ENCODE assay signal across 8 mouse cellular contexts in genomic region chr16:85172571-85173372, GRCm38 (mm10). TPM values are rescaled to one million over a fixed set of nuclear protein-coding genes. Genes with fewer than 3 reads are reported as not detected.
DNase-seq lines count a peak whose midpoint lies in the region; ATAC-seq and TF ChIP-seq lines count a peak whose summit lies in the region.

No protein-coding gene starts in this region.

- WGBS in forebrain, embryonic 16.5 days = under 1% methylated on average over 67 of the region's 68 CpGs
- under 1% methylated on average over 68 of the region's 68 CpGs for WGBS in lung, embryonic 16.5 days

- H3K4me2 ChIP-seq in forebrain, embryonic 16.5 days (ENCODE audit: low read length) = peak overlapping the region; percentile 78
- H3K4me2 ChIP-seq in lung, embryonic 16.5 days (ENCODE audit: low read depth, low read length) = peak overlapping the region; percentile 73

- DNase-seq in G1E (ENCODE audit: low spot score) = no peak
- peak; percentile 68 for DNase-seq in cerebellum, adult 11 months
- peak; percentile 64 to 74 for DNase-seq in heart, postnatal 36 days
- peak; percentile 39 to 45 for DNase-seq in layer of hippocampus, adult 8-10 months (ENCODE audit: low spot score in 2 of 2)
- DNase-seq in ovary, adult 18-20 months (ENCODE audit: low spot score) = peak; percentile 42
- DNase-seq in urinary bladder, adult 2 months (ENCODE audit: low spot score) = peak; percentile 60

- H3K4me1 ChIP-seq in G1E (ENCODE audit: insufficient read depth, low read depth, low read length) = no peaks in the 10 kb centered on the region
- peaks cover 28% of the 10 kb centered on the region for H3K4me1 ChIP-seq in forebrain, embryonic 16.5 days (replicated peaks; ENCODE audit: control insufficient read depth, insufficient read depth, low read length)
- H3K4me1 ChIP-seq in lung, embryonic 16.5 days (replicated peaks; ENCODE audit: control insufficient read depth, insufficient read depth, low read length) = peaks cover 38% of the 10 kb centered on the region

- H3K4me3 ChIP-seq in G1E (ENCODE audit: low read depth, low read length) = peak overlapping the region; percentile 42; the same call in 1 of the 2 replicates
- H3K4me3 ChIP-seq in forebrain, embryonic 16.5 days (replicated peaks; ENCODE audit: low read length) = peak overlapping the region; percentile 99
- peak overlapping the region; percentile 97 for H3K4me3 ChIP-seq in lung, embryonic 16.5 days (ENCODE audit: low read length)

- H3K9me3 ChIP-seq in G1E (replicated peaks) = peaks cover 63% of the 10 kb centered on the region
- no peaks in the 10 kb centered on the region for H3K9me3 ChIP-seq in forebrain, embryonic 16.5 days (ENCODE audit: control insufficient read depth, low read length)
- H3K9me3 ChIP-seq in lung, embryonic 16.5 days (ENCODE audit: control insufficient read depth, low read length) = no peaks in the 10 kb centered on the region

- no peaks in the 10 kb centered on the region for H3K27me3 ChIP-seq in G1E (ENCODE audit: insufficient read depth, low read length)
- no peaks in the 10 kb centered on the region for H3K27me3 ChIP-seq in forebrain, embryonic 16.5 days (replicated peaks; ENCODE audit: control insufficient read depth, insufficient read depth, low read length)
- no peaks in the 10 kb centered on the region for H3K27me3 ChIP-seq in lung, embryonic 16.5 days (ENCODE audit: control insufficient read depth, insufficient read depth, low read depth, low read length)

- no peak for ATAC-seq in G1E (ENCODE audit: extremely low read depth, insufficient number of reproducible peaks, low FRiP score, poor library complexity, severe bottlenecking)
- peak; percentile 68 for ATAC-seq in forebrain, embryonic 16.5 days
- peak; percentile 55 for ATAC-seq in lung, embryonic 16.5 days (ENCODE audit: low read depth)

- no peak for TF ChIP-seq CTCF in G1E (IDR thresholded peaks at IDR 0.05; ENCODE audit: low read depth, low read length)

- peak overlapping the region; percentile 95 for H3K27ac ChIP-seq in forebrain, embryonic 16.5 days (ENCODE audit: low read length)
- H3K27ac ChIP-seq in lung, embryonic 16.5 days (ENCODE audit: low read length) = peak overlapping the region; percentile 93

- intact Hi-C loops in heart, postnatal 36 days (cut with DNase I) = loop anchor here (1.0 to 10.0 kb wide), 6 partner anchors 23 to 505 kb away; no protein-coding TSS in a partner anchor

- H3K36me3 ChIP-seq in G1E (replicated peaks) = no peaks in the 10 kb centered on the region
- no peaks in the 10 kb centered on the region for H3K36me3 ChIP-seq in forebrain, embryonic 16.5 days (ENCODE audit: control insufficient read depth, insufficient read depth)
- H3K36me3 ChIP-seq in lung, embryonic 16.5 days (ENCODE audit: control insufficient read depth, insufficient read depth, low read length) = no peaks in the 10 kb centered on the region

- peak overlapping the region; percentile 96 for H3K9ac ChIP-seq in forebrain, embryonic 16.5 days (replicated peaks; ENCODE audit: low read depth, low read length)
- peak overlapping the region; percentile 97 for H3K9ac ChIP-seq in lung, embryonic 16.5 days (ENCODE audit: low read length)

RNA-seq across cellular contexts. Expression of gene App, which starts 0.8 kb away (rescaled TPM):
- total RNA-seq in G1E (2014; fragmentation: Nextera tagmentation) = 0.15 TPM in 1 of 2 replicates, not detected in the other
- total RNA-seq in G1E (2017) = 0.23 and 0.27 TPM in 2 replicates
- polyA plus RNA-seq in G1E (2012) = not detected in 2 replicates
- polyA plus RNA-seq in forebrain, embryonic 16.5 days (2015; fragmentation: Nextera tagmentation; extraction: Ambion mirVana) = 287 and 288 TPM in 2 replicates
- total RNA-seq in heart, postnatal 36 days (2021) = 100 to 1,000 TPM; 144 to 157 TPM
- total RNA-seq in layer of hippocampus, adult 8-10 months (2022) = 1,000 to 10,000 TPM; 1,204 to 1,249 (median 1,228) TPM
- 296 and 297 TPM in 2 replicates for polyA plus RNA-seq in lung, embryonic 16.5 days (2015; fragmentation: Nextera tagmentation; extraction: Ambion mirVana)
- 341 and 459 TPM in 2 replicates for polyA plus RNA-seq in urinary bladder, adult 2 months (2012; rRNA removed)

Comparison
In these comparisons a context has a peak if more than half of its experiments do, and no peak if none do; other contexts are left out.
1. H3K4me3 ChIP-seq: peak in every context shown above with its lines; median percentile 99 in forebrain, embryonic 16.5 days; 97 in lung, embryonic 16.5 days; 42 in G1E.
2. RNA of gene App, which starts 0.8 kb away (polyA plus RNA-seq): 341 to 459 TPM in urinary bladder, adult 2 months, 296 to 297 TPM in lung, embryonic 16.5 days and 287 to 288 TPM in forebrain, embryonic 16.5 days; not detected in G1E; every median in the first group is over 100 times any median in the second.